Mouse (Mus musculus): ENCODE results near the gene Nicn1. TPM values are rescaled to one million over a fixed set of nuclear protein-coding genes. Genes with fewer than 3 reads are reported as not detected.
A peak's percentile ranks its signal among the peaks of the same experiment; 100 is the strongest.

The Nicn1 gene
- total and polyA plus RNA-seq, 3 experiments: 7.4 to 12.9 (median 9.7) TPM

- Histone ChIP-seq H3K79me2 (replicated peaks; ENCODE audit: control insufficient read depth, extremely low read depth, insufficient read depth, poor library complexity, severe bottlenecking) (peaks cover 25% of the 10 kb centered on the region), H3K9ac (ENCODE audit: insufficient read depth, low read depth) (peak overlapping the region; percentile 80; the same call in 1 of the 2 replicates), H3K9me3 (replicated peaks; ENCODE audit: low read length) (no peaks in the 10 kb centered on the region), H3K4me1 (ENCODE audit: control insufficient read depth in 1 of 2, insufficient read depth in 2 of 2) (peaks cover 3 to 38% of the 10 kb centered on the region in 2 experiments; a peak in 3 of 4 replicates), H3K4me3 (replicated peaks in 1 of 3; ENCODE audit: low read depth in 2 of 3, low read length in 2 of 3, poor library complexity in 1 of 3) (peak overlapping the region in 2 of 3 experiments; percentile 71 to 98), H3K4me2 (ENCODE audit: insufficient read depth, low read depth, poor library complexity, severe bottlenecking) (peak overlapping the region; percentile 68), H3K27me3 (replicated peaks) (no peaks in the 10 kb centered on the region), H3K36me3 (replicated peaks in 1 of 2; ENCODE audit: control insufficient read depth in 1 of 2, insufficient read depth in 1 of 2, low read length in 1 of 2) (peaks cover 20 to 42% of the 10 kb centered on the region in 2 experiments), H3K27ac (ENCODE audit: insufficient read depth, low read depth) (no peak overlapping the region)
- DNase-seq (ENCODE audit: extremely low read depth): no peak
- dilution Hi-C loops (cut with MboI; ENCODE audit: extremely low pct_ligation_motif_present, extremely low pct_unique_long_range_greater_than_20kb, low sequenced_read_pairs): no loop called here
- in situ Hi-C loops (cut with MboI; ENCODE audit: low pct_ligation_motif_present, low pct_unique_long_range_greater_than_20kb, low sequenced_read_pairs): no loop called here
- TF ChIP-seq KAT2A (IDR thresholded peaks at IDR 0.05; ENCODE audit: insufficient replicate concordance, low read length) (no peak), UBTF (IDR thresholded peaks at IDR 0.05; ENCODE audit: low read depth, low read length) (no peak), HCFC1 (IDR thresholded peaks at IDR 0.05; ENCODE audit: low read depth, low read length) (no peak), PAX5 (IDR thresholded peaks at IDR 0.05; ENCODE audit: low read length) (no peak), TCF12 (IDR thresholded peaks at IDR 0.05; ENCODE audit: low read depth, low read length) (no peak), MYC (IDR thresholded peaks at IDR 0.05; ENCODE audit: low read depth, low read length) (no peak), ETS1 (conservative IDR thresholded peaks at IDR 0.05; ENCODE audit: low read depth, low read length) (no peak), MEF2A (IDR thresholded peaks at IDR 0.05; ENCODE audit: borderline replicate concordance, low read depth, low read length) (no peak), E2F4 (IDR thresholded peaks at IDR 0.05; ENCODE audit: insufficient replicate concordance, low read depth, low read length) (no peak), ELF1 (IDR thresholded peaks at IDR 0.05; ENCODE audit: low read depth, low read length) (no peak), POLR2A (IDR thresholded peaks at IDR 0.05; ENCODE audit: low read depth, low read length) (no peak), ZNF384 (IDR thresholded peaks at IDR 0.05; ENCODE audit: low read depth, low read length) (no peak), RAD21 (IDR thresholded peaks at IDR 0.05; ENCODE audit: low read depth, low read length) (no peak), MXI1 (IDR thresholded peaks at IDR 0.05; ENCODE audit: low read depth, low read length) (no peak), EP300 (IDR thresholded peaks at IDR 0.05; ENCODE audit: low read length) (no peak), JUN (IDR thresholded peaks at IDR 0.05; ENCODE audit: insufficient read depth, low read depth, low read length) (no peak), NRF1 (IDR thresholded peaks at IDR 0.05; ENCODE audit: low read depth, low read length) (no peak), GABPA (IDR thresholded peaks at IDR 0.05; ENCODE audit: insufficient replicate concordance, low read depth, low read length) (no peak), MAZ (IDR thresholded peaks at IDR 0.05; ENCODE audit: low read depth, low read length) (no peak)
Measured at GRCm38 (mm10) chr9:108304716-108305115, 14.5 kb downstream of the Nicn1 start.

- peaks cover 3 to 42% of the 10 kb centered on the region in 2 experiments; a peak in 3 of 4 replicates for H3K4me1 ChIP-seq (ENCODE audit: control insufficient read depth in 1 of 2, insufficient read depth in 2 of 2)
- no peak for DNase-seq (ENCODE audit: extremely low read depth)
- H3K36me3 ChIP-seq (replicated peaks in 1 of 2; ENCODE audit: control insufficient read depth in 1 of 2, insufficient read depth in 1 of 2, low read length in 1 of 2): peaks cover 20 to 41% of the 10 kb centered on the region in 2 experiments
- H3K4me2 ChIP-seq (ENCODE audit: insufficient read depth, low read depth, poor library complexity, severe bottlenecking): peak overlapping the region; percentile 68
- no peaks in the 10 kb centered on the region for H3K27me3 ChIP-seq (replicated peaks)
- H3K4me3 ChIP-seq (replicated peaks in 1 of 3; ENCODE audit: low read depth in 2 of 3, low read length in 2 of 3, poor library complexity in 1 of 3): peak overlapping the region; percentile 71 to 98 (median 81)
- H3K27ac ChIP-seq (ENCODE audit: insufficient read depth, low read depth): no peak overlapping the region; the same call in 1 of the 2 replicates
- peak overlapping the region; percentile 80 for H3K9ac ChIP-seq (ENCODE audit: insufficient read depth, low read depth)
- TF ChIP-seq CHD1 (IDR thresholded peaks at IDR 0.05; ENCODE audit: low read depth, low read length) (no peak), EP300 (IDR thresholded peaks at IDR 0.05; ENCODE audit: low read length) (no peak), CTCF (conservative IDR thresholded peaks at IDR 0.05 in 1 of 2, IDR thresholded peaks at IDR 0.05 in 1 of 2; ENCODE audit: low read depth in 2 of 2, low read length in 2 of 2) (no peak), ZKSCAN1 (IDR thresholded peaks at IDR 0.05; ENCODE audit: borderline replicate concordance, low read depth, low read length) (no peak), ZC3H11A (IDR thresholded peaks at IDR 0.05; ENCODE audit: low read depth, low read length) (no peak), POLR2A (IDR thresholded peaks at IDR 0.05; ENCODE audit: low read depth, low read length) (no peak), ELF1 (IDR thresholded peaks at IDR 0.05; ENCODE audit: low read depth, low read length) (no peak), BHLHE40 (IDR thresholded peaks at IDR 0.05; ENCODE audit: low read depth, low read length) (no peak)
- no peaks in the 10 kb centered on the region for H3K9me3 ChIP-seq (replicated peaks; ENCODE audit: low read length)
- dilution Hi-C loops (cut with MboI; ENCODE audit: extremely low pct_ligation_motif_present, extremely low pct_unique_long_range_greater_than_20kb, low sequenced_read_pairs) (no loop called here), in situ Hi-C loops (cut with MboI; ENCODE audit: low pct_ligation_motif_present, low pct_unique_long_range_greater_than_20kb, low sequenced_read_pairs) (no loop called here)
- peaks cover 29% of the 10 kb centered on the region for H3K79me2 ChIP-seq (replicated peaks; ENCODE audit: control insufficient read depth, extremely low read depth, insufficient read depth, poor library complexity, severe bottlenecking)
Measured at GRCm38 (mm10) chr9:108305170-108305569, 14.9 kb downstream of the Nicn1 start.

Data from CH12.LX (cell line).